Mouse (Mus musculus) neutrophil, adult 5-6 weeks (primary cell): ENCODE measurements around the gene Kank1. TPM values are rescaled to one million over a fixed set of nuclear protein-coding genes. Genes with fewer than 3 reads are reported as not detected.

ENCODE experiments used
- ATAC-seq: fragments of 151-379, 151-347 bp; 2 replicates; pipeline ENCODE4 v1.8.0; 2017; ENCODE audit warnings: mild to moderate bottlenecking, moderate TSS enrichment; ENCODE audit not compliant: insufficient number of reproducible peaks, poor library complexity, low FRiP score, severe bottlenecking; ENCODE audit errors: extremely low read depth
- total RNA-seq: library from RNA; stranded (forward); fragments of 200-1000 nt; gene quantifications from 2 replicates; pipeline ENCODE4 v1.2.3, GENCODE M21; 2017

Kank1 gene
- total RNA-seq, 1 experiment from 2014 or later, result not detected

- ATAC-seq, result no peak
Observed at GRCm38 (mm10) chr19:25385981-25386380, 149.2 kb downstream of the Kank1 start.

- no peak for ATAC-seq
Observed at GRCm38 (mm10) chr19:25386679-25387470, 150.1 kb downstream of the Kank1 start.

GRCm38 (mm10) chr19:25387902-25388301 is 151.1 kb downstream of the Kank1 start:
- ATAC-seq, result no peak

- ATAC-seq, result no peak
Observed at GRCm38 (mm10) chr19:25392135-25392534, 155.4 kb downstream of the Kank1 start.

- no peak for ATAC-seq
Observed at GRCm38 (mm10) chr19:25395035-25395434, 158.3 kb downstream of the Kank1 start.

- no peak for ATAC-seq
Observed at GRCm38 (mm10) chr19:25396709-25397266, 160.0 kb downstream of the Kank1 start.

- ATAC-seq, result no peak
Observed at GRCm38 (mm10) chr19:25399511-25400211, 162.9 kb downstream of the Kank1 start.

GRCm38 (mm10) chr19:25400212-25400913 is 163.6 kb downstream of the Kank1 start:
- ATAC-seq, result no peak

GRCm38 (mm10) chr19:25401521-25401920 is 164.7 kb downstream of the Kank1 start:
- no peak for ATAC-seq

- ATAC-seq, result no peak
Observed at GRCm38 (mm10) chr19:25404163-25404562, 167.4 kb downstream of the Kank1 start.

- no peak for ATAC-seq
Observed at GRCm38 (mm10) chr19:25405987-25406386, 169.2 kb downstream of the Kank1 start.

GRCm38 (mm10) chr19:25406481-25407184 is 169.9 kb downstream of the Kank1 start:
- no peak for ATAC-seq

GRCm38 (mm10) chr19:25407185-25407886 is 170.6 kb downstream of the Kank1 start:
- ATAC-seq, result no peak

GRCm38 (mm10) chr19:25407887-25408236 is 171.1 kb downstream of the Kank1 start:
- no peak for ATAC-seq

- ATAC-seq, result no peak
Observed at GRCm38 (mm10) chr19:25409239-25409638, 172.5 kb downstream of the Kank1 start.

- no peak for ATAC-seq
Observed at GRCm38 (mm10) chr19:25411353-25411752, 174.6 kb downstream of the Kank1 start.

GRCm38 (mm10) chr19:25415448-25415847 is 178.7 kb downstream of the Kank1 start:
- ATAC-seq, result no peak

GRCm38 (mm10) chr19:25417671-25418070 is 180.9 kb downstream of the Kank1 start:
- ATAC-seq, result no peak
